Mouse (Mus musculus): Measurements from ENCODE around the gene Prkcb. TPM values are rescaled to one million over a fixed set of nuclear protein-coding genes. Genes with fewer than 3 reads are reported as not detected.

Gene Prkcb
- polyA plus RNA-seq, 1 experiment from 2014 or later: 8.8 TPM

DNA sequence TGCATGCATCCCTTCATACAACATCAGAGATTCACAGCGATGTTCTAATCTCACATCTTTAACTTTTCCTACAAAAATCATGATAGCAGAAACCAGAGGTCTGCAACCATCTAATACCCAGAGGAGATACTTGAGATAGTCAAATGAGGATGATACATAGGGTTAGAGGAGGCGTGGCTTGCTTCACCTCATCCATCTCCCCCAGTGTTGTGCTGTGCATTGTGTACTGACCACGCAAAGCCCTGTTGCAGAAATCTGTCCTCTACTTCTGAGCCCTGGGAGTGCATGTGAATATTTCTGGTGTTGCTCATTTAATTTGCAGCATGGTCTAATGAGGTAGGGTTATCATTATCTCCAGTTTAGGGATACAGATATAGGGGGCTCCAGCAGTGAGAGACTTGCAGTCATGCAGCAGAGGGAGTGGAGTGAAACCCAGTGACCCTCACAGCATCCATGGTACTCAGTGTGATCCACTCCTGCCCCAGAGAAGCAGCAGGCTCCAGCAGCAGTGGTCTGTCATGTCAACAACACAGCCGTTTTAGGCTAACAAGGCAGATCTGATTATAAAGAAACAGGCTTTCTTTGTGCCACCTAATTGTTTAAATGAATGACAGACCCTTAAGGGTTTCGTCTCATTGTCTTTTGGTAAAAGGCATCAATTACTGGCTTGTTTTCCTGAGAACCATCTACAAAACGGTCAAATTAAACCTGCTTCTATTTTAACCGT is 269.7 kb downstream of the Prkcb start:
- H3K27ac ChIP-seq (replicated peaks; ENCODE audit: low read depth, low read length): no peak overlapping the region
- peaks cover 7% of the 10 kb centered on the region; the same call in 1 of the 2 replicates for H3K4me1 ChIP-seq (ENCODE audit: control insufficient read depth, insufficient read depth, low read length)
- ATAC-seq (ENCODE audit: low read depth) (no peak; the same call in 1 of the 2 replicates), DNase-seq (ENCODE audit: low spot score) (peak; percentile 44)
- no peaks in the 10 kb centered on the region for H3K27me3 ChIP-seq (replicated peaks; ENCODE audit: control insufficient read depth, insufficient read depth, low read length)
- H3K9me3 ChIP-seq (ENCODE audit: control insufficient read depth, low read length): no peaks in the 10 kb centered on the region
- no peak overlapping the region for H3K9ac ChIP-seq (ENCODE audit: low read depth, low read length)
- H3K4me2 ChIP-seq (ENCODE audit: low read depth, low read length): no peak overlapping the region
- H3K36me3 ChIP-seq (ENCODE audit: control insufficient read depth, insufficient read depth, low read length): no peaks in the 10 kb centered on the region
- H3K4me3 ChIP-seq (ENCODE audit: low read depth, low read length): no peak overlapping the region
- WGBS: 42% methylated on average over 7 of the region's 7 CpGs

DNA sequence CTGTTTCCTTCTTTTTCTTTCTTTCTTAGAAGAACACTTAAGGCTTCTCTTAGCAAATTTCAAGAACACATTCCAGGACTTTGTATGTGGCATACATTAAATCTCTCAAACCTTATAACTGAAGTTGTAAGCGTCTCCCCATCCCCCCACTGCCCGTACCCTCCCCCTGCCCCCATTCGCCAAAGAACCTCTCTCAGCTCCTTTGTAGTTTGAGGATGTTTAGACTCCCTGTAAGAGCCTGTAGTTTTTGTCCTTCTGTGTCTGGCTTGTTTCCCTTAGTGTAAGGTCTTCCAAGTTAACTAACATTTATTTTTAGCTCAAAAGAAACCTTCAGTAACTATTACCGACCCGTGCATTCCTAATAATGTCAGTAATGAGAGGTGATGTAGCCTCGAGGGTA is 270.4 kb downstream of the Prkcb start:
- Histone ChIP-seq H3K4me1 (ENCODE audit: control insufficient read depth, insufficient read depth, low read length) (peaks cover 7% of the 10 kb centered on the region; the same call in 1 of the 2 replicates), H3K9me3 (ENCODE audit: control insufficient read depth, low read length) (no peaks in the 10 kb centered on the region), H3K4me2 (ENCODE audit: low read depth, low read length) (no peak overlapping the region), H3K36me3 (ENCODE audit: control insufficient read depth, insufficient read depth, low read length) (no peaks in the 10 kb centered on the region), H3K27ac (replicated peaks; ENCODE audit: low read depth, low read length) (no peak overlapping the region), H3K27me3 (replicated peaks; ENCODE audit: control insufficient read depth, insufficient read depth, low read length) (no peaks in the 10 kb centered on the region), H3K4me3 (ENCODE audit: low read depth, low read length) (no peak overlapping the region), H3K9ac (ENCODE audit: low read depth, low read length) (no peak overlapping the region)
- DNase-seq (ENCODE audit: low spot score) (no peak), ATAC-seq (ENCODE audit: low read depth) (no peak)
- 17% methylated on average over 6 of the region's 6 CpGs for WGBS

DNA sequence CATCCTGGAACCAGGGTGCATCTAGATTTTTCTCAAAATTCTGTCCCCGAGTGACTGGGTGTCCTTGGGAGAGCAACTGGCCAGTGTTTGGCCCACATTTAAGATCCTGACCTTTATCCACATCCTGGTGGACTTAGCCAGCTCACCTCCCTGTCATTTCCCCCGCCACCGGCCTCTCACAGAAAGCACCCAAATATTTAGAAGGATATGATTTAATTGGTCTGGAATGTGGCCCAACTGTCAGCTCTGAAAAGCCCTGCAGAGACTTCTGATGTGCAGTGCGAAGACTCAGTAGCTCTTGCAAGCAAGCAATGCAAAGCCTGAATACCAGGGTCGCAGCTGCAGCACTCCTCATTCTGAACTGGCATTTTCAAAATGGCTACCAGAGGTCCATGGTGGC is 274.0 kb downstream of the Prkcb start:
- 63% methylated on average over 5 of the region's 5 CpGs for WGBS
- peak; percentile 31 for DNase-seq (ENCODE audit: low spot score)
- no peak for ATAC-seq (ENCODE audit: low read depth)
- peaks cover 7% of the 10 kb centered on the region; the same call in 1 of the 2 replicates for H3K4me1 ChIP-seq (ENCODE audit: control insufficient read depth, insufficient read depth, low read length)
- no peaks in the 10 kb centered on the region for H3K36me3 ChIP-seq (ENCODE audit: control insufficient read depth, insufficient read depth, low read length)
- no peak overlapping the region for H3K4me2 ChIP-seq (ENCODE audit: low read depth, low read length)
- no peaks in the 10 kb centered on the region for H3K9me3 ChIP-seq (ENCODE audit: control insufficient read depth, low read length)
- no peak overlapping the region for H3K9ac ChIP-seq (ENCODE audit: low read depth, low read length)
- no peaks in the 10 kb centered on the region for H3K27me3 ChIP-seq (replicated peaks; ENCODE audit: control insufficient read depth, insufficient read depth, low read length)
- no peak overlapping the region for H3K27ac ChIP-seq (replicated peaks; ENCODE audit: low read depth, low read length)
- H3K4me3 ChIP-seq (ENCODE audit: low read depth, low read length): no peak overlapping the region

DNA sequence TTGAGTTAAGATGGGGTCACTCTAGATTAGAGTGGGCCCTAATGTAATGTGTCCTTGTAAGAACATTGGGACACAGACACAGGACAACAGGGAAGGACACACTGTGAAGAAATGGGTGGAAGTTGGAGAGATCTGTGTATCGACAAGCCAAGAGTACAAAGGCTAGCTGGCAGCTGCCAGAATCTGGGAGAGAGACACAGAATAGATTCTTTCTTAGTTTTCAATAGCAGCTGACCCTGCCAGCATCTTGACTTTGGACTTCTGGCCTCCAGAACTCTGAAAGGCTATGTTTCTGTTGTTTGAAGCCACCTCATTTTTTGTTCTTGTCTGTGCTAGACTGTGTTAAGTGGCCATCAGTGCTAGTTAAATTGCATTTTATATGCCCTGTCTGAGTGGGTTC is 276.8 kb downstream of the Prkcb start:
- WGBS: 95% methylated on average over 1 of the region's 1 CpGs
- H3K4me3 ChIP-seq (ENCODE audit: low read depth, low read length): no peak overlapping the region
- H3K4me1 ChIP-seq (ENCODE audit: control insufficient read depth, insufficient read depth, low read length): 0 out of 2 replicates have a peak, but pooled peaks cover 3% of the 10 kb centered on the region
- no peaks in the 10 kb centered on the region for H3K9me3 ChIP-seq (ENCODE audit: control insufficient read depth, low read length)
- no peaks in the 10 kb centered on the region for H3K36me3 ChIP-seq (ENCODE audit: control insufficient read depth, insufficient read depth, low read length)
- H3K27me3 ChIP-seq (replicated peaks; ENCODE audit: control insufficient read depth, insufficient read depth, low read length): no peaks in the 10 kb centered on the region
- no peak overlapping the region for H3K27ac ChIP-seq (replicated peaks; ENCODE audit: low read depth, low read length)
- no peak for ATAC-seq (ENCODE audit: low read depth)
- H3K4me2 ChIP-seq (ENCODE audit: low read depth, low read length): no peak overlapping the region
- H3K9ac ChIP-seq (ENCODE audit: low read depth, low read length): no peak overlapping the region
- DNase-seq (ENCODE audit: low spot score): no peak

DNA sequence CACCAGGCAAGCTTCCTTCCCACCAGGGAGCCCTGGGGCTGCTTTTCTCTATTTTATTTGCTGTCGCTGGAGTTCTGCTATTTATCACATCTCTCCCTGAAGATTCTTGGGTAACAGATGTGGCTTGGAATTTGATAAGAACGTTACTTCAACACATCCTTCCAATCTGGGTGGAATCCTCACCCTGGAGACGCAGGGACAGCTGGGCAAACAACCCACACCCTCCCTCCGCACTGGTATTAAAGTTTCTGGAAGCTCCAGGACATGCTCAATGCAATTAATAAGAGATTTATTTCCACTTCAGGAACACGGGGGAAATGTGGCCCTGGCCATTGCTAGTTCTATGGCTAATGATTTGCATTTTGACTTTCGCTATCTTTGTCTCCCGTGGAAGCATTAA is 277.5 kb downstream of the Prkcb start:
- ATAC-seq (ENCODE audit: low read depth) (no peak), DNase-seq (ENCODE audit: low spot score) (no peak)
- H3K4me2 ChIP-seq (ENCODE audit: low read depth, low read length): no peak overlapping the region
- no peak overlapping the region for H3K9ac ChIP-seq (ENCODE audit: low read depth, low read length)
- 0 out of 2 replicates have a peak, but pooled peaks cover 3% of the 10 kb centered on the region for H3K4me1 ChIP-seq (ENCODE audit: control insufficient read depth, insufficient read depth, low read length)
- no peaks in the 10 kb centered on the region for H3K27me3 ChIP-seq (replicated peaks; ENCODE audit: control insufficient read depth, insufficient read depth, low read length)
- 69% methylated on average over 7 of the region's 7 CpGs for WGBS
- no peaks in the 10 kb centered on the region for H3K9me3 ChIP-seq (ENCODE audit: control insufficient read depth, low read length)
- H3K4me3 ChIP-seq (ENCODE audit: low read depth, low read length): no peak overlapping the region
- H3K36me3 ChIP-seq (ENCODE audit: control insufficient read depth, insufficient read depth, low read length): no peaks in the 10 kb centered on the region
- no peak overlapping the region for H3K27ac ChIP-seq (replicated peaks; ENCODE audit: low read depth, low read length)

DNA sequence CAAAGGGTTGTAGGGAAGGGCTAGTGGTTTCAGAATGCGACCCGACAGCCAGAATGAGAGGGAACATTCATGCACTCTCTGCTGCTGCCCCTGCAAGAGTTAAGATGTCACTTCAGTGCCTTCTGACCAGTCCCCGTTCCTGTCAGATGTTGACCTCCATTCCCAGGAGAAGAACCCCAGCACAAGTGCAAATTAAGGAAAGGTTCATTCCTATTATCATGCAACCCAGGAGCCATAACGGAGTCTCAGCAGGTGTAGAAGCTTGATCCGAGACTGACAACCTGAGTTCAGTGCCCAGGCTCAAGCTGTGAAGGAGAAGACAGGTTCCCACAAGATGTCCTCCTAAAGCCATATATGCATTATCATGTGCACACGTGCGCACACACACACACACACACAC is 280.2 kb downstream of the Prkcb start:
- no peaks in the 10 kb centered on the region for H3K9me3 ChIP-seq (ENCODE audit: control insufficient read depth, low read length)
- no peaks in the 10 kb centered on the region for H3K27me3 ChIP-seq (replicated peaks; ENCODE audit: control insufficient read depth, insufficient read depth, low read length)
- ATAC-seq (ENCODE audit: low read depth) (no peak), DNase-seq (ENCODE audit: low spot score) (no peak)
- H3K4me1 ChIP-seq (ENCODE audit: control insufficient read depth, insufficient read depth, low read length): no peaks in the 10 kb centered on the region
- no peaks in the 10 kb centered on the region for H3K36me3 ChIP-seq (ENCODE audit: control insufficient read depth, insufficient read depth, low read length)
- H3K9ac ChIP-seq (ENCODE audit: low read depth, low read length): no peak overlapping the region
- 78% methylated on average over 7 of the region's 7 CpGs for WGBS
- H3K27ac ChIP-seq (replicated peaks; ENCODE audit: low read depth, low read length): no peak overlapping the region
- H3K4me2 ChIP-seq (ENCODE audit: low read depth, low read length): no peak overlapping the region
- no peak overlapping the region for H3K4me3 ChIP-seq (ENCODE audit: low read depth, low read length)

DNA sequence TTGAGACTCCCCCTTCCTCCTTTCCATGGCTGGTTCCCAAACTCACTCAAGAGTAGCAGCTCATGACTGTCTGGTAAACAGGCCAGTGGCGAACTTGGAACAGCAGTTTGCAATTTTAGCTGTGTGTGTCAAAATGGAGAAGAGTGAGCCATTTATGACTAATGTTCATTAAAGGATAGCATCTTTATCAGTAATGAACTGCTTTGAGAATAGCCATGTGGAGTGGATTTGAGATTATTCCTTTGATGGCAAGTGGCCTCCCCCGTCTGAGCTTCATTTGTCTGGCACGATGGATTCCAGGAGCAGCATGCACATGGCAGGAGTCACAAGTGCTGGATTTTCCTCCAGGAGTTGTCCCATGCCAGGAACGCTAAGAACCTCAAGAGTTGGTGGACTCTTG is 281.9 kb downstream of the Prkcb start:
- DNase-seq (ENCODE audit: low spot score) (no peak), ATAC-seq (ENCODE audit: low read depth) (no peak)
- Histone ChIP-seq H3K9me3 (ENCODE audit: control insufficient read depth, low read length) (no peaks in the 10 kb centered on the region), H3K36me3 (ENCODE audit: control insufficient read depth, insufficient read depth, low read length) (no peaks in the 10 kb centered on the region), H3K4me2 (ENCODE audit: low read depth, low read length) (no peak overlapping the region), H3K27me3 (replicated peaks; ENCODE audit: control insufficient read depth, insufficient read depth, low read length) (no peaks in the 10 kb centered on the region), H3K9ac (ENCODE audit: low read depth, low read length) (no peak overlapping the region), H3K4me3 (ENCODE audit: low read depth, low read length) (no peak overlapping the region), H3K27ac (replicated peaks; ENCODE audit: low read depth, low read length) (no peak overlapping the region), H3K4me1 (ENCODE audit: control insufficient read depth, insufficient read depth, low read length) (peaks cover 1% of the 10 kb centered on the region; the same call in 1 of the 2 replicates)
- 65% methylated on average over 4 of the region's 4 CpGs for WGBS

DNA sequence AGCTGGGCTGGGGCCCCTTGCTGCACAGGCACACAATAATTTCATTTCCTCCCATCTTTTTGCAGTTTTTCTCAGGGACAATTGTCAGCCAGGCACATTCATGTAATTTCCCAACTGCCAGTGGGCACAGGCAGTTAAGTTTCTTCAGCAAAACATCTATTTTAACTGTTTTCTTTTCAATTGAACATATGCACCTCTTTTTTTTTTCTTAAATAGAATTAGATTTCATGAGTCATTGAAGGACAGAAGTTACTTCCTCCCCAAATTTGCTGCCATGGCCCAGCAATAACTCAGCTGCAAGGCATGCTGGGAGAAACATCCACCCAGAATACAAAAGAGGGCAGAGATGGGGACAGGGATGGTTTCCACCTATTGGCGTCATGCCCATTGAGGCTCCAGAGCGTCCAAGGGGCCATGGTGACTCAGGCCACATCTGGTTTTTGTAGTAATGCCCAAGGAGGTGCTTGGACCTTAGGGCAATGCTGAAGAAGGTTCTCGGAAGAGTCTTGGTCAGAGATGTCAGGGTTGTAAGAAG is 284.6 kb downstream of the Prkcb start:
- Histone ChIP-seq H3K9me3 (ENCODE audit: control insufficient read depth, low read length) (no peaks in the 10 kb centered on the region), H3K36me3 (ENCODE audit: control insufficient read depth, insufficient read depth, low read length) (no peaks in the 10 kb centered on the region), H3K4me2 (ENCODE audit: low read depth, low read length) (no peak overlapping the region), H3K9ac (ENCODE audit: low read depth, low read length) (no peak overlapping the region), H3K4me3 (ENCODE audit: low read depth, low read length) (no peak overlapping the region), H3K27ac (replicated peaks; ENCODE audit: low read depth, low read length) (no peak overlapping the region), H3K27me3 (replicated peaks; ENCODE audit: control insufficient read depth, insufficient read depth, low read length) (no peaks in the 10 kb centered on the region), H3K4me1 (ENCODE audit: control insufficient read depth, insufficient read depth, low read length) (peaks cover 4% of the 10 kb centered on the region; the same call in 1 of the 2 replicates)
- 86% methylated on average over 3 of the region's 3 CpGs for WGBS
- no peak for ATAC-seq (ENCODE audit: low read depth)
- DNase-seq (ENCODE audit: low spot score): no peak

DNA sequence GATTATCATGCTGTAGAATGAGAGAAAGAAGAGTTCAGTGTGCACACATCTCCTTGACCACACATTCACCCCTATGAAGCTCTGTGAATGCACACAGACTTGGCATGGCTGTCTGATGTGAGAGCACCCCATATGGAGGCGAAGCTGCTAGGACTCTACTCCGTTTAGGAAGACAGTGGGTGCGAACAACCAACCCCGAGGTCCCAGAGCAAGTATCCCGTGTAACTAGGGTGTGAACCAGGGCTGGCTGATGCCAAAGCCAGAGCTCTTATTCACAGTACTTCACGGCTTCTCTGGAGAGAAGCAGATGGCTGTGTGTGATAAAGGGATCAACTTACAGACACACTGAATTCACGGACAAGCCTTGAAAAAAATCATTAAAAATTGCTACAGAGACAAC is 285.9 kb downstream of the Prkcb start:
- H3K27ac ChIP-seq (replicated peaks; ENCODE audit: low read depth, low read length): no peak overlapping the region
- no peak overlapping the region for H3K4me3 ChIP-seq (ENCODE audit: low read depth, low read length)
- H3K4me1 ChIP-seq (ENCODE audit: control insufficient read depth, insufficient read depth, low read length): peaks cover 4% of the 10 kb centered on the region; the same call in 1 of the 2 replicates
- DNase-seq (ENCODE audit: low spot score) (no peak), ATAC-seq (ENCODE audit: low read depth) (no peak)
- no peaks in the 10 kb centered on the region for H3K27me3 ChIP-seq (replicated peaks; ENCODE audit: control insufficient read depth, insufficient read depth, low read length)
- 70% methylated on average over 7 of the region's 7 CpGs for WGBS
- no peaks in the 10 kb centered on the region for H3K36me3 ChIP-seq (ENCODE audit: control insufficient read depth, insufficient read depth, low read length)
- H3K9me3 ChIP-seq (ENCODE audit: control insufficient read depth, low read length): no peaks in the 10 kb centered on the region
- H3K9ac ChIP-seq (ENCODE audit: low read depth, low read length): no peak overlapping the region
- no peak overlapping the region for H3K4me2 ChIP-seq (ENCODE audit: low read depth, low read length)
